Mouse (Mus musculus): ENCODE measurements around the gene Arih1. TPM values are rescaled to one million over a fixed set of nuclear protein-coding genes. Genes with fewer than 3 reads are reported as not detected.
A peak's percentile ranks its signal among the peaks of the same experiment; 100 is the strongest.

Gene Arih1
- polyA plus RNA-seq, 1 experiment = 236 TPM

- Histone ChIP-seq H3K4me1 (ENCODE audit: control insufficient read depth, insufficient read depth, low read length) (no peaks in the 10 kb centered on the region), H3K27ac (ENCODE audit: insufficient read depth, low read depth, low read length) (peak within 1 kb of the TSS; percentile 72; the same call in 1 of the 2 replicates), H3K4me3 (ENCODE audit: insufficient read depth, low read depth, low read length) (peak within 1 kb of the TSS; percentile 87)
- peak; percentile 70; the same call in 1 of the 2 replicates for TF ChIP-seq POLR2A (IDR thresholded peaks at IDR 0.05; ENCODE audit: insufficient read depth, low read depth, low read length)
- no peak for TF ChIP-seq CTCF (IDR thresholded peaks at IDR 0.05; ENCODE audit: insufficient read depth, low read depth, low read length)
- under 1% methylated on average over 32 of the region's 32 CpGs for WGBS
These were observed 133.2 kb downstream of the Arih1 start, which contains the start of gene Bbs4 for GRCm38 (mm10) chr9:59353253-59353639. Gene Bbs4, minus strand, starts transcription at chr9:59353508.

GRCm38 (mm10) chr9:59352586-59353252, 133.7 kb downstream of the Arih1 start:
- Histone ChIP-seq H3K27ac (ENCODE audit: insufficient read depth, low read depth, low read length) (0 out of 2 replicates have a peak overlapping the region, but pooled peaks have one; percentile 56), H3K4me3 (ENCODE audit: insufficient read depth, low read depth, low read length) (peak overlapping the region; percentile 87), H3K4me1 (ENCODE audit: control insufficient read depth, insufficient read depth, low read length) (no peaks in the 10 kb centered on the region)
- WGBS = 8% methylated on average over 15 of the region's 15 CpGs
- TF ChIP-seq CTCF (IDR thresholded peaks at IDR 0.05; ENCODE audit: insufficient read depth, low read depth, low read length) (no peak), POLR2A (IDR thresholded peaks at IDR 0.05; ENCODE audit: insufficient read depth, low read depth, low read length) (no peak)

GRCm38 (mm10) chr9:59346176-59346575, 140.2 kb downstream of the Arih1 start:
- TF ChIP-seq POLR2A (IDR thresholded peaks at IDR 0.05; ENCODE audit: insufficient read depth, low read depth, low read length) (no peak), CTCF (IDR thresholded peaks at IDR 0.05; ENCODE audit: insufficient read depth, low read depth, low read length) (no peak)
- 88% methylated on average over 2 of the region's 2 CpGs for WGBS
- Histone ChIP-seq H3K4me3 (ENCODE audit: insufficient read depth, low read depth, low read length) (no peak overlapping the region), H3K27ac (ENCODE audit: insufficient read depth, low read depth, low read length) (no peak overlapping the region), H3K4me1 (ENCODE audit: control insufficient read depth, insufficient read depth, low read length) (no peaks in the 10 kb centered on the region)

GRCm38 (mm10) chr9:59340002-59340401, 146.4 kb downstream of the Arih1 start:
- TF ChIP-seq CTCF (IDR thresholded peaks at IDR 0.05; ENCODE audit: insufficient read depth, low read depth, low read length) (no peak), POLR2A (IDR thresholded peaks at IDR 0.05; ENCODE audit: insufficient read depth, low read depth, low read length) (no peak)
- no peak overlapping the region for H3K4me3 ChIP-seq (ENCODE audit: insufficient read depth, low read depth, low read length)
- H3K27ac ChIP-seq (ENCODE audit: insufficient read depth, low read depth, low read length) = no peak overlapping the region
- WGBS = 90% methylated on average over 9 of the region's 9 CpGs
- H3K4me1 ChIP-seq (ENCODE audit: control insufficient read depth, insufficient read depth, low read length) = 0 out of 2 replicates have a peak, but pooled peaks cover 2% of the 10 kb centered on the region

- H3K27ac ChIP-seq (ENCODE audit: insufficient read depth, low read depth, low read length) = no peak overlapping the region
- TF ChIP-seq POLR2A (IDR thresholded peaks at IDR 0.05; ENCODE audit: insufficient read depth, low read depth, low read length) = no peak
- TF ChIP-seq CTCF (IDR thresholded peaks at IDR 0.05; ENCODE audit: insufficient read depth, low read depth, low read length) = no peak
- H3K4me1 ChIP-seq (ENCODE audit: control insufficient read depth, insufficient read depth, low read length) = peaks cover 4% of the 10 kb centered on the region; the same call in 1 of the 2 replicates
- no peak overlapping the region for H3K4me3 ChIP-seq (ENCODE audit: insufficient read depth, low read depth, low read length)
- WGBS = 86% methylated on average over 5 of the region's 5 CpGs
These were observed 147.3 kb downstream of the Arih1 start for GRCm38 (mm10) chr9:59339107-59339506.

- no peak overlapping the region for H3K4me3 ChIP-seq (ENCODE audit: insufficient read depth, low read depth, low read length)
- 90% methylated on average over 5 of the region's 5 CpGs for WGBS
- H3K27ac ChIP-seq (ENCODE audit: insufficient read depth, low read depth, low read length) = no peak overlapping the region
- H3K4me1 ChIP-seq (ENCODE audit: control insufficient read depth, insufficient read depth, low read length) = peaks cover 4% of the 10 kb centered on the region; the same call in 1 of the 2 replicates
- TF ChIP-seq CTCF (IDR thresholded peaks at IDR 0.05; ENCODE audit: insufficient read depth, low read depth, low read length) = no peak
- TF ChIP-seq POLR2A (IDR thresholded peaks at IDR 0.05; ENCODE audit: insufficient read depth, low read depth, low read length) = no peak
These were observed 148.0 kb downstream of the Arih1 start for GRCm38 (mm10) chr9:59338411-59338810.

Other genes with a start within 250 kb of the Arih1 start
- gene Adpgk, start 195.1 kb downstream of the Arih1 start, polyA plus RNA-seq (2012; ENCODE audit: insufficient read depth, insufficient read length, low replicate concordance, missing spikeins) = not detected in 2 replicates
- not detected in 2 replicates for gene Bbs4, start 133.1 kb downstream of the Arih1 start, polyA plus RNA-seq (2012; ENCODE audit: insufficient read depth, insufficient read length, low replicate concordance, missing spikeins)
- gene Hexa, start 52.9 kb upstream of the Arih1 start, polyA plus RNA-seq (2012; ENCODE audit: insufficient read depth, insufficient read length, low replicate concordance, missing spikeins) = not detected in 2 replicates
- gene Tmem202, start 53.2 kb upstream of the Arih1 start, polyA plus RNA-seq (2012; ENCODE audit: insufficient read depth, insufficient read length, low replicate concordance, missing spikeins) = not detected in 2 replicates
- gene Celf6, start 91.3 kb upstream of the Arih1 start, polyA plus RNA-seq (2012; ENCODE audit: insufficient read depth, insufficient read length, low replicate concordance, missing spikeins) = not detected in 2 replicates
- not detected in 2 replicates for gene Parp6, start 130.7 kb upstream of the Arih1 start, polyA plus RNA-seq (2012; ENCODE audit: insufficient read depth, insufficient read length, low replicate concordance, missing spikeins)
- 209 TPM in 1 of 2 replicates, not detected in the other for gene Pkm, start 169.8 kb upstream of the Arih1 start, polyA plus RNA-seq (2012; ENCODE audit: insufficient read depth, insufficient read length, low replicate concordance, missing spikeins)
- not detected in 2 replicates for gene Gramd2, start 193.5 kb upstream of the Arih1 start, polyA plus RNA-seq (2012; ENCODE audit: insufficient read depth, insufficient read length, low replicate concordance, missing spikeins)

All from olfactory bulb, adult 2 months (tissue).